Mouse (Mus musculus): ENCODE results near the gene Cnih2.

DNA sequence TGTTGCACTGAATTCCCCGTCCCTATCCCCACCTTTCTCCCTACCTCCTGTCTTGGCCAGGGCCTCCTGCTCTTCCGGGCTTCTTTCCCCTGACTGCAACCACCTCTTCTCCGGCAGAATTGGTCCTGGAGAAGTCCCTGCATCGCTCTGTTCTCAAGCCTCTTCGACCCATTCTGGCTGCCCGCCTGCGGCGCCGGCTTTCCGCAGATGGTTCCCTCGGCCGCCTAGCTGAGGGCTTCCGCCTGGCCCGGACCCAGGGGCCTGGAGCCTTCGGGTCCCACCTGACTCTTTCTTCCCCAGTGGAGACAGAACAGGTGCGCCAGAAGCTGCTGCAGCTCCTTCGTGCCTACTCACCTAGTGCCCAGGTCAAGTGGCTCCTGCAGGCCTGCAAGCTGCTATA is 45.5 kb downstream of the Cnih2 start:
- no peak for TF ChIP-seq CTCF (IDR thresholded peaks at IDR 0.05; ENCODE audit: borderline replicate concordance, insufficient read depth, low read length)
- TF ChIP-seq POLR2A (IDR thresholded peaks at IDR 0.05; ENCODE audit: low read depth, low read length) = no peak

All from embryonic fibroblast, embryonic 13.5 days (primary cell).